Mouse (Mus musculus): ENCODE measurements around the gene Rras2. TPM values are rescaled to one million over a fixed set of nuclear protein-coding genes. Genes with fewer than 3 reads are reported as not detected.

Gene Rras2
- 23.7 and 27.3 TPM in 2 replicates for polyA plus RNA-seq (2016; fragmentation: Nextera tagmentation; extraction: Ambion mirVana)

DNA sequence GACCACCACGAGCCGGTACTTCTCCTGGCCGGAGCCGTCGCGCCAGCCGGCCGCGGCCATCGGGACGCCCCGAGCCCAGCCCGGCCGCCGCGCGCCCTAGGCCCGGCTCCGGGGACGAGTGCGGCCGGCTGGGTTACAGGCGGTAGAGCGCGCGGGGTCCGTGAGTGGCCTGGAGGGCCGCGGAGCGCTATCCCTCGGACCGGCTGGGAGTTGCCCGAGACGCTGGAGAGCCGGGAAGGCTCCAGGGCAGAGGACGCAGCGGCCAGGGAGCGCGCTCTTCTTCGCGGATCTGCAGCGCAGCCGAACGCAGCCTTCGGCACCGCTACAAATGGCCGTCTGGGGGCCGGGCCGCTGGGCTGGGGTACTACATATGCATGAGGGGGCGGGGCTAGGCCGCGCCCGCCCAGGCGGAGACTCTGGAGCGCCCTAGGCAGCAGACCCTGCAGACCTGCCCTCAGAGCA is at the start of gene Rras2:
Gene Rras2, minus strand, starts transcription at position 338 of the 462 bp plus-strand sequence.
- DNase-seq (ENCODE audit: extremely low spot score, low spot score): peak; percentile 89
- Histone ChIP-seq H3K9me3 (no peaks in the 10 kb centered on the region), H3K4me3 (peak within 1 kb of the TSS; percentile 85), H3K27me3 (ENCODE audit: poor library complexity, severe bottlenecking) (peaks cover 13% of the 10 kb centered on the region), H3K36me3 (replicated peaks) (peaks cover 10% of the 10 kb centered on the region; the same call in 1 of the 2 replicates), H3K27ac (peak within 1 kb of the TSS; percentile 93), H3K4me1 (peaks cover 27% of the 10 kb centered on the region)
- WGBS: under 1% methylated on average over 55 of the region's 55 CpGs

DNA sequence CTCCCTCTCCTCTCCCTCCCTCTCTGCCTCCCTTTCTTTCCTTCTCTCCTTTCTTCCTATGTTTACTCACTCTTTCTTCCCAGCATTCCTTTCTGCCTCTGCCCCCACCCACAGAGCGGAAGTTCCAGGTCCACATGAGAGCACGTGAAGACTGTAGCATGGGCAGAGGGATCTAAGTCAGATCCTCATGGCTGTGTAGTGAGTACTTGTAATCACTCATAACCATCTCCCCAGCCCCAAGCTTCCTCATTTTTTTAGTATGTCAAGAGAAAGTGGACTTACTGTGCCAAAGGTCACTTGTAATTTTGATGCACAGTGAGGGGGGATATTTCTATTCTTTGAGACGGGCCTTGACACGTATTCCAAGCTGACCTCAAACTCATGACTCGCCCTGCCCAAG is 45.4 kb upstream of the Rras2 start:
- Histone ChIP-seq H3K4me3 (no peak overlapping the region), H3K9me3 (no peaks in the 10 kb centered on the region), H3K27me3 (ENCODE audit: poor library complexity, severe bottlenecking) (no peaks in the 10 kb centered on the region), H3K4me1 (no peaks in the 10 kb centered on the region), H3K27ac (no peak overlapping the region), H3K36me3 (replicated peaks) (no peaks in the 10 kb centered on the region)
- no peak for DNase-seq (ENCODE audit: extremely low spot score, low spot score)
- WGBS: 86% methylated on average over 5 of the region's 5 CpGs

DNA sequence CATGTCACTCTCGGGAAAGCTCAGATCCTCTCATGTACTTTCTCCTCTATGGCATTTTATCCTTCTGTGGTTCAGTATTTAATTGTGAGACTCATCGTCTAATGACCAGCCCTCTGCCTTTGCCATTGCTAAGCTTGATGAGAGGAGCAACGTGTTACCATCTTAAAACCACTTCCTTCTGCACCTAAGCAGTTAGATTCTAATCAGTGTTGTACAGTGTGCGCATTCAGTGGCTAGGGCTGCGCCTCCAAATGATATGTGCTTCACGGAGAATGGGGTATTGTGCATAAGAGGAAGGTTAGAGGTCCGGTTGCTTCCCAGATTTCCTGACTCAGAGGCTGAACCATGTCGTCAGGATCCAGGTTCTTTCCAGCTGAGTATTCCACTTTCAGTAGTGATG is 43.5 kb upstream of the Rras2 start:
- H3K36me3 ChIP-seq (replicated peaks): no peaks in the 10 kb centered on the region
- no peak for DNase-seq (ENCODE audit: extremely low spot score, low spot score)
- 88% methylated on average over 8 of the region's 8 CpGs for WGBS
- H3K9me3 ChIP-seq: no peaks in the 10 kb centered on the region
- H3K4me1 ChIP-seq: peaks cover 7% of the 10 kb centered on the region; the same call in 1 of the 2 replicates
- no peaks in the 10 kb centered on the region for H3K27me3 ChIP-seq (ENCODE audit: poor library complexity, severe bottlenecking)
- no peak overlapping the region for H3K27ac ChIP-seq
- H3K4me3 ChIP-seq: no peak overlapping the region

DNA sequence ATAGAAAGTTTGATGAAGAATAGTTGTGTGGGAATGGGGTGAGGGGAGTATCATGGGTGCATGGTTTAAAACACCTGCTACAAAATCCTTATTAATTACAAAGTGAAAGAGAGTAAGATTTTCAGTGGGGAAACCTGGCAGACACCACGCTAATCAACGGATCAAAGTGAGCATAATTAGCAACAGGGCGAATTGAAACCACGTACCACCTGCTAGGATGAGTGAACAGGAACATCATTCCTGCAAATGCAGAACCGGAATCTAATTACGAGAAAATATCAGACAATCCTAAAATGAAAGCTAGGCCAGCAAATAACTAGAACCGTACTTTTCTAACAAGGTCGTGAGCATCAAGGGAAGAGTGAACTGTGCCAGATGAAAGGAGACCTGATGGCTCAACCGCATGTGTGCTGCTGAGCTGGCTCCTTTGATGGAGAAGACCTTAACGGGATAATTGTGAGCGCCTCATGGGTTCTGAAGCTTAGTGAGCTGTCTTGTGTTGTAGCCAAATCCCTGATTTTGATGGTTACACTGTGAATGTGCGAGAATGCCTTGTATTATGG is 40.2 kb upstream of the Rras2 start:
- Histone ChIP-seq H3K27me3 (ENCODE audit: poor library complexity, severe bottlenecking) (no peaks in the 10 kb centered on the region), H3K27ac (no peak overlapping the region), H3K4me1 (peaks cover 7% of the 10 kb centered on the region; the same call in 1 of the 2 replicates), H3K9me3 (no peaks in the 10 kb centered on the region), H3K4me3 (no peak overlapping the region), H3K36me3 (replicated peaks) (no peaks in the 10 kb centered on the region)
- WGBS: 78% methylated on average over 12 of the region's 12 CpGs
- DNase-seq (ENCODE audit: extremely low spot score, low spot score): no peak

DNA sequence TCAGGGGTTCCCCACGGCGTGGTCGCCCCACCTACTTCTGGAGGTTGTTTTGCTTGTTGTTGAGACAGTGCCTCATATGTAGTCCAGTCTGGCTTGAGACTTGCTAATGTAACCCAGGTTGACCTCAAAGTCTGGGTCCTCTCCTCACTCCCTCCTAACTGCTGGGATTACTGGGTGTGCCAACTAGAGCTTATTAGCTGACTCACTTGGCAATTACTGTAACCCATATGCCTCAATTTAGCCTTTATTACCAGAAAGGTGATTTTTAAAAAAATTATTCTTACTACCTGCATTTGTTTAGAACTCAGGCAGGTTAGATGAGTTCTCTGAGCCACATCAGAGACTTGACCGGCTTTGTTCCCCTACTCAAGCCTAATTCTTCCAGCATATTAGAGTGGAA is 38.8 kb upstream of the Rras2 start:
- 94% methylated on average over 4 of the region's 4 CpGs for whole genome bisulfite sequencing
- DNase-seq (ENCODE audit: extremely low spot score, low spot score): no peak
- Histone ChIP-seq H3K27me3 (ENCODE audit: poor library complexity, severe bottlenecking) (no peaks in the 10 kb centered on the region), H3K9me3 (no peaks in the 10 kb centered on the region), H3K27ac (no peak overlapping the region), H3K36me3 (replicated peaks) (no peaks in the 10 kb centered on the region), H3K4me1 (peaks cover 10% of the 10 kb centered on the region; the same call in 1 of the 2 replicates), H3K4me3 (no peak overlapping the region)

DNA sequence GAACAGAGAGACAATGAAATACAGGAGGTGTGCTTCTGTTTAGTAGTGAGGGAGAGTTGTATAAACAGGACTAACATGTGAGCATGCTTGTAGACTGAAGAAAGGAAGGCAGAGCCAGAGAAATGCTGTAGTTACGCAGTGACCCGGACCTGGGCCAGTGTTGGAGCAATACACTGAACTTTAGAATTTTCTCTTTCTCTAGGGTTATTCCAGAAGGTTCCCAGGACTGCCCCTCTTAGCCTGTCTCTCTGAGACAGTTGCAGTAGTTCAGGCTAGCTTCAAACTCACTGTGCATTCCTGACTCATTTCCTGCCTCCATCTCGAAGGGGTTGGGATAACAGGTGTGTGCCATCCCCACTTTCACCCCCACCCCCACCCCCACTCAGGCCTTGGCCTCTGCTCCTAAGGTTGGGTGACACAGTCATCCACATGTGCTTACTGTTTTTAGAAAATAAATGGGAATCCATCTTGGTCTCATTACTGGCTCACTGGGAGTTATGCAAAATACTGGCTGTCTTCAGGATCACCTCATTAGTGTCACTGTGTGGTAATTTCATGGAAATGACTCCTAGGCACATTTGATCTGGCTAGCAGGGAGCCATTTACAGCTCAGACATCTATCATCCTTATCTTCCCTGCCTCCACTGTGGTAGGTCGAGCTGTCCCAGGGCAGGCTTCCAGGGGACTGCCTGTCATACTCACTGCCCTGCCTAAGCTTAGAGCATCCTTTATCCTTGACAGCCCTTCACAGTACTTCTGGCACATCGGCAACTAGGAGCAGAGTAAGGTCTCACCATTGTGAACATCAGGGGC is 37.7 kb upstream of the Rras2 start:
- peaks cover 12% of the 10 kb centered on the region; the same call in 1 of the 2 replicates for H3K4me1 ChIP-seq

DNA sequence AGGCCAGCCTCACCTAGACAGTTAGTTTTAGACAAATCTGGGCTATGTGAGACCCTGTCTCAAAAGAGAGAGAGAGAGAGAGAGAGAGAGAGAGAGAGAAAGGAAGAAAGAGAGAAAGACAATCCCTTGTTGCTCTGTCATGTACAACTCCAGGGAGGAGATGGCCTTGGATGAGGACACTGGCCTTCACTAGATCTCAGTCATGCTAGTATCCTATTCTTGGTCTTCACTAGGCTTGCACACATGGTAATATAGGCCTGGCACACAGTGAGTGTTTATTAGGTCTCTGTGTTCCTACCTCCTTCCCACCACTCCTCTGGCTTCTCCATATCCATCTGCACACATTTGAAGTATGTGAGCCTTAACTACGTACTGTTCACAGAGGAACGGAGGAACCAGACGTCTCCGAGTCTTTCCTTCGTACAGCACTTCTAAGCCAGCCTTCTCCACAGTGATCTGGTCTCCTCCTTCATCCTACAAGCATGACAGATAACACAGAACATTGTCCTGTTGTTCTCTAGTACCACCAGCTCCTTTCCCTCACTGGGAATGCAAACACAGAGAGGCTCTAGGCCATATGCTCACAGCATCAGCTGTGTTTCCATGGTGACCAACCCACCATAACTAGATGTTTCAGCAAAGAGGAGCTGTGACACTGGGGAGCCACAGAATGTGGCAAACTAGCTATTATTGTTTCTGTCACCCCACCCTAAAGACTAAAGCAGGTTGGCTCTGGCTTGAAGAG is 33.6 kb upstream of the Rras2 start:
- H3K27ac ChIP-seq: no peak overlapping the region
- no peaks in the 10 kb centered on the region for H3K36me3 ChIP-seq (replicated peaks)
- H3K4me1 ChIP-seq: peaks cover 5% of the 10 kb centered on the region; the same call in 1 of the 2 replicates
- WGBS: 96% methylated on average over 5 of the region's 5 CpGs
- no peak for DNase-seq (ENCODE audit: extremely low spot score, low spot score)
- H3K27me3 ChIP-seq (ENCODE audit: poor library complexity, severe bottlenecking): no peaks in the 10 kb centered on the region
- no peak overlapping the region for H3K4me3 ChIP-seq
- H3K9me3 ChIP-seq: peaks cover 5% of the 10 kb centered on the region; the same call in 1 of the 2 replicates

More for the DNA sequence above, 37.7 kb upstream of the Rras2 start:
- 80% methylated on average over 5 of the region's 5 CpGs for WGBS
- no peak overlapping the region for H3K27ac ChIP-seq
- H3K36me3 ChIP-seq (replicated peaks): no peaks in the 10 kb centered on the region
- peaks cover 3% of the 10 kb centered on the region; the same call in 1 of the 2 replicates for H3K9me3 ChIP-seq
- no peaks in the 10 kb centered on the region for H3K27me3 ChIP-seq (ENCODE audit: poor library complexity, severe bottlenecking)
- H3K4me3 ChIP-seq: no peak overlapping the region
- DNase-seq (ENCODE audit: extremely low spot score, low spot score): no peak

DNA sequence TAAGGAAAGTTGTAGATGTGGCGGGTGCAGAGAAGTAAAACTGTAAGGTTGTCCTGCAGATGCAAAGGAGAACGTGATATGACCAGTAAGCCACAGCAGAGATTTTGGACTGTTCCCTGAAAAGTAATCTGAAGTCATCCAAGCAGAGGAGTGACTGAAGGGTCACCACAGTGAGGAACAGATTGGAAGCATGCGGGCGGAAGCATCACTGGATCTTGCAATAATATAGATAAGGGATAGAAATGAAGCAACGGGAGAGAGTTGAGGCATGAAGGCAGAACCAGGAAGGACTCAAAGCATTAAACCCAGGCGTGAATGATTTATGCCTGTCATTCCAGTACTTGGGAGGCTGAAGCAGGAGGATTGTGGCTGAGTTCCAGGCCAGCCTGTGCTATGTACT is 32.0 kb upstream of the Rras2 start:
- no peaks in the 10 kb centered on the region for H3K27me3 ChIP-seq (ENCODE audit: poor library complexity, severe bottlenecking)
- WGBS: 93% methylated on average over 6 of the region's 6 CpGs
- no peak overlapping the region for H3K27ac ChIP-seq

DNA sequence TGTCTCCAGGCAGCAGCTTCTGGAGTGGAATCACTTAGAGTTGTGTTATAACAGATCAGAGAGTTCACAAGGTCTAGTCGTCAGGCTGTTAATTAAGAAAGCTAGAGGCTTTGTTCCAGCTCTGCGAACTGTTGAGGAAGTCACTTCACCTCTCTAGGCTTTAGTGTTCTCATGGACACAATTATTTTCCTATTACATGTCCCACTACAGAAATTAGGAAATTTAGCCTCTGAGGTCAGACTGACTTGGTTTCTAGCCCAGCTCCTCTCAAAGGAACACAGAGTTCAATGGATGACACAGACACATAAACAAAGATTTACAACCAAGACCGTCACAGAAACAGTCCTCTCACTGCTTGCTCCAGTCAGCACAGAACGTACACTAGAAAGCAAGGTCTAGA is 31.6 kb upstream of the Rras2 start:
- H3K27me3 ChIP-seq (ENCODE audit: poor library complexity, severe bottlenecking): no peaks in the 10 kb centered on the region
- no peak overlapping the region for H3K27ac ChIP-seq
- no peak for DNase-seq (ENCODE audit: extremely low spot score, low spot score)
- 0 out of 2 replicates have a peak, but pooled peaks cover 5% of the 10 kb centered on the region for H3K4me1 ChIP-seq
- H3K9me3 ChIP-seq: peaks cover 5% of the 10 kb centered on the region; the same call in 1 of the 2 replicates
- no peak overlapping the region for H3K4me3 ChIP-seq
- H3K36me3 ChIP-seq (replicated peaks): no peaks in the 10 kb centered on the region
- 74% methylated on average over 4 of the region's 4 CpGs for WGBS

More for the DNA sequence above, 32.0 kb upstream of the Rras2 start:
- Histone ChIP-seq H3K36me3 (replicated peaks) (no peaks in the 10 kb centered on the region), H3K4me3 (no peak overlapping the region), H3K9me3 (peaks cover 5% of the 10 kb centered on the region; the same call in 1 of the 2 replicates), H3K4me1 (0 out of 2 replicates have a peak, but pooled peaks cover 5% of the 10 kb centered on the region)
- no peak for DNase-seq (ENCODE audit: extremely low spot score, low spot score)

DNA sequence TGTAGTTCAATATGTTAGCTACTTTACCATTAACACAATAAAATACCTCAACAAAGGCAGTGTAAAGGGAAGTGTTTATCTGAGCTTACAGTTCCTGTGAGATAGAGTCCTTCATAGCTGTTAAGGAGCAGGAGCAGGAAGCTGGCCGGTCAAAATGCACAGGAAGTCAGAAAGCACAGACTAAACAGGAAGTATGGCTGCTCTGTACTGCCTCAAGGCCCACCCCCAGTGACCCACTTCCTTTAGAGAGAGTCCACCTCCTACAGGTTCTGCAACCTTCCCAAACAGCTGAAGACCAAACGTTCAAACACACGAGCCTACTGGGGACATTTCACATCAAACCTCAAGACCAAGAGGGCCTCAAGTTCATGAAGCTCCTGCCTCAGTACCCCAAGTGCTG is 28.3 kb upstream of the Rras2 start:
- Histone ChIP-seq H3K4me1 (no peaks in the 10 kb centered on the region), H3K9me3 (peaks cover 5% of the 10 kb centered on the region; the same call in 1 of the 2 replicates), H3K36me3 (replicated peaks) (no peaks in the 10 kb centered on the region), H3K4me3 (no peak overlapping the region), H3K27ac (no peak overlapping the region), H3K27me3 (ENCODE audit: poor library complexity, severe bottlenecking) (no peaks in the 10 kb centered on the region)
- 80% methylated on average over 3 of the region's 3 CpGs for WGBS
- no peak for DNase-seq (ENCODE audit: extremely low spot score, low spot score)

DNA sequence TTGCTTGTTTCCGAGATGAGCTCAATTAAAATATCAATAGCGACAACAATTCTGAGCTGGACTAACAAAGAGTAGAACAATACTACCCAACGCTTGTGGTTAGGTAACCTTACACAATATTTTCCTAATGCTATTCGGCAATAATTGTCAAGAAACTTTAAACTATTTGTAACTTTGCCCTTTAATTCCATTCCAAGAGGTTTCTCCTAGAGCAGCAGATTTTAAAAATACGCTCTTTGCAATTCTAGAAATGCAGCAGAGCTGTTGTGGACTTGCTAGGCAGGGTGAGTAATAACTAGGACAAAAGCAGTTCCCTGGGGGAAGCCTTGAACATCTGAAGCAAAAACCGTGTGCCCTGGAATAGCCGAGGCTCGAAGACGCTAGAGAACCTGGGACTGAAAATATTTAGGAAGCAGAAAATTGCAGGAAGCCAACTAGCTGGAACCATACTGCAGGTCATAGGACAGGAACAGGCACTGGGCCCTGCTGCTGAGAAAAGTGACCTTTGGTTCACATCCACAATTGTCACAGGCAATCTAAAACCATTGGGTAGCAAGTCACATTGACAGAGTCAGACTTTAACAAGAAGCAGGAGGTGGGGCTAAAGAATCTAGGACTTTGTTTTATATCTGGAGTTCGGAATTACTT is 24.7 kb upstream of the Rras2 start:
- Histone ChIP-seq H3K36me3 (replicated peaks) (no peaks in the 10 kb centered on the region), H3K4me1 (no peaks in the 10 kb centered on the region), H3K27ac (no peak overlapping the region), H3K9me3 (no peaks in the 10 kb centered on the region), H3K4me3 (no peak overlapping the region), H3K27me3 (ENCODE audit: poor library complexity, severe bottlenecking) (no peaks in the 10 kb centered on the region)
- no peak for DNase-seq (ENCODE audit: extremely low spot score, low spot score)
- WGBS: 88% methylated on average over 10 of the region's 10 CpGs

DNA sequence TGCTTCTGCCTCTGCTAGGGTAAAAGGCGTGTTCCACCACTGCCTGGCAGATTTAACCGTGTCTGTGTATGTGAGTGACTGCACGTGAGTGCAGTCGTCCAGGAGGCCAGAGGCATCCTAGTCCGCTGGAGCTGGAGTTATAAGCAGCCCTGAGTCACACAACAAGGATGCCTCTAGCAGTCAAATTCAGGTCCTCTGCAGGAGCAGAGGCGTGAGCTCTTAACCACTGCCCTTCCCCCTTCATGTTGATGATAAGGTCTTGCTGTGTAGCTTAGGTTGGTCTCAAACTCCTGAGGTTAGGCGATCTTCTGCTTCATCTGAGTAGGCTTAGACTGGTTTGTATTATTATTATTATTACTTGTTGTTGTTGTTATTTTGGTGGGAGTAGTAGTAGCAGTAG is 22.4 kb upstream of the Rras2 start:
- Histone ChIP-seq H3K4me3 (no peak overlapping the region), H3K27me3 (ENCODE audit: poor library complexity, severe bottlenecking) (no peaks in the 10 kb centered on the region), H3K27ac (no peak overlapping the region), H3K4me1 (peaks cover 2% of the 10 kb centered on the region), H3K36me3 (replicated peaks) (no peaks in the 10 kb centered on the region), H3K9me3 (no peaks in the 10 kb centered on the region)
- DNase-seq (ENCODE audit: extremely low spot score, low spot score): no peak
- WGBS: 83% methylated on average over 7 of the region's 7 CpGs
